Mouse (Mus musculus): ENCODE results near the gene Hcrtr2.

Gene Hcrtr2

GRCm38 (mm10) chr9:76235945-76236503 lies 87.6 kb downstream of the Hcrtr2 start:
- no peak for DNase-seq (ENCODE audit: low spot score in 2 of 2)

GRCm38 (mm10) chr9:76234899-76235298 lies 88.8 kb downstream of the Hcrtr2 start:
- no peak for DNase-seq (ENCODE audit: low spot score in 2 of 2)

- DNase-seq (ENCODE audit: low spot score in 2 of 2): no peak
These were observed 93.3 kb downstream of the Hcrtr2 start for GRCm38 (mm10) chr9:76230400-76230799.

- DNase-seq (ENCODE audit: low spot score in 2 of 2): no peak
These were observed 106.3 kb downstream of the Hcrtr2 start for GRCm38 (mm10) chr9:76217178-76217975.

- no peak for DNase-seq (ENCODE audit: low spot score in 2 of 2)
These were observed 109.0 kb downstream of the Hcrtr2 start for GRCm38 (mm10) chr9:76214678-76215077.

GRCm38 (mm10) chr9:76213557-76213956 lies 110.1 kb downstream of the Hcrtr2 start, which contains the start of gene Gfral:
Gene Gfral, minus strand, starts transcription at chr9:76213657.
- no peak for DNase-seq (ENCODE audit: low spot score in 2 of 2)

GRCm38 (mm10) chr9:76196917-76197316 lies 126.7 kb downstream of the Hcrtr2 start:
- peak in 1 of 2 experiments; percentile 4 for DNase-seq (ENCODE audit: low spot score in 2 of 2)

- no peak for DNase-seq (ENCODE audit: low spot score in 2 of 2)
These were observed 144.4 kb downstream of the Hcrtr2 start for GRCm38 (mm10) chr9:76179221-76179620.
